Mouse (Mus musculus): Measurements from ENCODE around the gene Bptf. TPM values are rescaled to one million over a fixed set of nuclear protein-coding genes. Genes with fewer than 3 reads are reported as not detected.
A peak's percentile ranks its signal among the peaks of the same experiment; 100 is the strongest.

The Bptf gene
- polyA plus RNA-seq, 1 experiment from 2014 or later, result 32.1 TPM

- no peaks in the 10 kb centered on the region for H3K27me3 ChIP-seq (ENCODE audit: control insufficient read depth, insufficient read depth, low read length)
- H3K36me3 ChIP-seq (replicated peaks; ENCODE audit: control insufficient read depth, insufficient read depth, low read depth, low read length), result no peaks in the 10 kb centered on the region
- no peaks in the 10 kb centered on the region for H3K9me3 ChIP-seq (replicated peaks; ENCODE audit: control insufficient read depth, low read length)
- H3K27ac ChIP-seq (replicated peaks; ENCODE audit: low read depth, low read length), result peak overlapping the region; percentile 88
- peak; percentile 88 for ATAC-seq (replicated peaks; ENCODE audit: insufficient number of reproducible peaks, low FRiP score, low TSS enrichment, low read depth)
- peak overlapping the region; percentile 82 for H3K9ac ChIP-seq (replicated peaks; ENCODE audit: low read length)
- WGBS, result under 1% methylated on average over 37 of the region's 37 CpGs
- H3K4me2 ChIP-seq (ENCODE audit: low read depth, low read length), result peak overlapping the region; percentile 51
- peak overlapping the region; percentile 55 for H3K4me3 ChIP-seq (ENCODE audit: low read depth, low read length)
- H3K4me1 ChIP-seq (ENCODE audit: control insufficient read depth, insufficient read depth, low read length), result no peaks in the 10 kb centered on the region
- DNase-seq (ENCODE audit: low spot score), result peak; percentile 97
Observed at GRCm38 (mm10) chr11:107012324-107013017, 119.5 kb downstream of the Bptf start.

GRCm38 (mm10) chr11:107011669-107012323, 120.1 kb downstream of the Bptf start:
- ATAC-seq (replicated peaks; ENCODE audit: insufficient number of reproducible peaks, low FRiP score, low TSS enrichment, low read depth) (no peak), DNase-seq (ENCODE audit: low spot score) (no peak)
- peak overlapping the region; percentile 88 for H3K27ac ChIP-seq (replicated peaks; ENCODE audit: low read depth, low read length)

GRCm38 (mm10) chr11:107011171-107011570, 120.8 kb downstream of the Bptf start:
- 76% methylated on average over 7 of the region's 7 CpGs for WGBS
- Histone ChIP-seq H3K27ac (replicated peaks; ENCODE audit: low read depth, low read length) (no peak overlapping the region), H3K4me2 (ENCODE audit: low read depth, low read length) (no peak overlapping the region), H3K9me3 (replicated peaks; ENCODE audit: control insufficient read depth, low read length) (no peaks in the 10 kb centered on the region), H3K4me1 (ENCODE audit: control insufficient read depth, insufficient read depth, low read length) (no peaks in the 10 kb centered on the region), H3K4me3 (ENCODE audit: low read depth, low read length) (no peak overlapping the region), H3K9ac (replicated peaks; ENCODE audit: low read length) (no peak overlapping the region), H3K36me3 (replicated peaks; ENCODE audit: control insufficient read depth, insufficient read depth, low read depth, low read length) (no peaks in the 10 kb centered on the region), H3K27me3 (ENCODE audit: control insufficient read depth, insufficient read depth, low read length) (no peaks in the 10 kb centered on the region)
- DNase-seq (ENCODE audit: low spot score), result no peak
- no peak for ATAC-seq (replicated peaks; ENCODE audit: insufficient number of reproducible peaks, low FRiP score, low TSS enrichment, low read depth)

More at GRCm38 (mm10) chr11:107011669-107012323, 120.1 kb downstream of the Bptf start:
- 38% methylated on average over 18 of the region's 18 CpGs for WGBS
- no peaks in the 10 kb centered on the region for H3K36me3 ChIP-seq (replicated peaks; ENCODE audit: control insufficient read depth, insufficient read depth, low read depth, low read length)
- no peaks in the 10 kb centered on the region for H3K4me1 ChIP-seq (ENCODE audit: control insufficient read depth, insufficient read depth, low read length)
- H3K4me3 ChIP-seq (ENCODE audit: low read depth, low read length), result peak overlapping the region; percentile 55
- H3K9ac ChIP-seq (replicated peaks; ENCODE audit: low read length), result peak overlapping the region; percentile 82
- peak overlapping the region; percentile 51 for H3K4me2 ChIP-seq (ENCODE audit: low read depth, low read length)
- no peaks in the 10 kb centered on the region for H3K27me3 ChIP-seq (ENCODE audit: control insufficient read depth, insufficient read depth, low read length)
- no peaks in the 10 kb centered on the region for H3K9me3 ChIP-seq (replicated peaks; ENCODE audit: control insufficient read depth, low read length)

- DNase-seq (ENCODE audit: low spot score), result no peak
- no peak for ATAC-seq (replicated peaks; ENCODE audit: insufficient number of reproducible peaks, low FRiP score, low TSS enrichment, low read depth)
- H3K4me1 ChIP-seq (ENCODE audit: control insufficient read depth, insufficient read depth, low read length), result no peaks in the 10 kb centered on the region
- H3K27ac ChIP-seq (replicated peaks; ENCODE audit: low read depth, low read length), result no peak overlapping the region
- H3K9ac ChIP-seq (replicated peaks; ENCODE audit: low read length), result no peak overlapping the region
- no peak overlapping the region for H3K4me3 ChIP-seq (ENCODE audit: low read depth, low read length)
- H3K4me2 ChIP-seq (ENCODE audit: low read depth, low read length), result no peak overlapping the region
- no peaks in the 10 kb centered on the region for H3K9me3 ChIP-seq (replicated peaks; ENCODE audit: control insufficient read depth, low read length)
- H3K36me3 ChIP-seq (replicated peaks; ENCODE audit: control insufficient read depth, insufficient read depth, low read depth, low read length), result no peaks in the 10 kb centered on the region
- no peaks in the 10 kb centered on the region for H3K27me3 ChIP-seq (ENCODE audit: control insufficient read depth, insufficient read depth, low read length)
- 95% methylated on average over 3 of the region's 3 CpGs for WGBS
Observed at GRCm38 (mm10) chr11:107010447-107010846, 121.5 kb downstream of the Bptf start.

GRCm38 (mm10) chr11:107005538-107005937, 126.4 kb downstream of the Bptf start:
- no peaks in the 10 kb centered on the region for H3K9me3 ChIP-seq (replicated peaks; ENCODE audit: control insufficient read depth, low read length)
- H3K27me3 ChIP-seq (ENCODE audit: control insufficient read depth, insufficient read depth, low read length), result no peaks in the 10 kb centered on the region
- no peak overlapping the region for H3K4me2 ChIP-seq (ENCODE audit: low read depth, low read length)
- no peak overlapping the region for H3K27ac ChIP-seq (replicated peaks; ENCODE audit: low read depth, low read length)
- H3K36me3 ChIP-seq (replicated peaks; ENCODE audit: control insufficient read depth, insufficient read depth, low read depth, low read length), result no peaks in the 10 kb centered on the region
- 91% methylated on average over 1 of the region's 1 CpGs for WGBS
- no peak overlapping the region for H3K4me3 ChIP-seq (ENCODE audit: low read depth, low read length)
- no peak overlapping the region for H3K9ac ChIP-seq (replicated peaks; ENCODE audit: low read length)
- no peak for ATAC-seq (replicated peaks; ENCODE audit: insufficient number of reproducible peaks, low FRiP score, low TSS enrichment, low read depth)
- no peak for DNase-seq (ENCODE audit: low spot score)
- no peaks in the 10 kb centered on the region for H3K4me1 ChIP-seq (ENCODE audit: control insufficient read depth, insufficient read depth, low read length)

GRCm38 (mm10) chr11:107001760-107002675, 129.9 kb downstream of the Bptf start:
- peak; percentile 78 for DNase-seq (ENCODE audit: low spot score)
- H3K27me3 ChIP-seq (ENCODE audit: control insufficient read depth, insufficient read depth, low read length), result no peaks in the 10 kb centered on the region

GRCm38 (mm10) chr11:106999949-107000513, 131.9 kb downstream of the Bptf start:
- Histone ChIP-seq H3K27me3 (ENCODE audit: control insufficient read depth, insufficient read depth, low read length) (no peaks in the 10 kb centered on the region), H3K27ac (replicated peaks; ENCODE audit: low read depth, low read length) (0 out of 2 replicates have a peak overlapping the region, but pooled peaks have one; percentile 52), H3K9me3 (replicated peaks; ENCODE audit: control insufficient read depth, low read length) (no peaks in the 10 kb centered on the region), H3K4me2 (ENCODE audit: low read depth, low read length) (peak overlapping the region; percentile 45), H3K4me3 (ENCODE audit: low read depth, low read length) (peak overlapping the region; percentile 23; the same call in 1 of the 2 replicates), H3K36me3 (replicated peaks; ENCODE audit: control insufficient read depth, insufficient read depth, low read depth, low read length) (peaks cover 2% of the 10 kb centered on the region), H3K9ac (replicated peaks; ENCODE audit: low read length) (peak overlapping the region; percentile 65), H3K4me1 (ENCODE audit: control insufficient read depth, insufficient read depth, low read length) (no peaks in the 10 kb centered on the region; the same call in 1 of the 2 replicates)
- ATAC-seq (replicated peaks; ENCODE audit: insufficient number of reproducible peaks, low FRiP score, low TSS enrichment, low read depth) (no peak), DNase-seq (ENCODE audit: low spot score) (no peak)
- 85% methylated on average over 9 of the region's 9 CpGs for WGBS

More at GRCm38 (mm10) chr11:107001760-107002675, 129.9 kb downstream of the Bptf start:
- Histone ChIP-seq H3K27ac (replicated peaks; ENCODE audit: low read depth, low read length) (peak overlapping the region; percentile 16; the same call in 1 of the 2 replicates), H3K4me1 (ENCODE audit: control insufficient read depth, insufficient read depth, low read length) (no peaks in the 10 kb centered on the region; the same call in 1 of the 2 replicates), H3K36me3 (replicated peaks; ENCODE audit: control insufficient read depth, insufficient read depth, low read depth, low read length) (no peaks in the 10 kb centered on the region), H3K9ac (replicated peaks; ENCODE audit: low read length) (no peak overlapping the region), H3K4me2 (ENCODE audit: low read depth, low read length) (no peak overlapping the region), H3K4me3 (ENCODE audit: low read depth, low read length) (no peak overlapping the region), H3K9me3 (replicated peaks; ENCODE audit: control insufficient read depth, low read length) (no peaks in the 10 kb centered on the region)
- ATAC-seq (replicated peaks; ENCODE audit: insufficient number of reproducible peaks, low FRiP score, low TSS enrichment, low read depth), result 0 out of 2 replicates have a peak, but pooled peaks have one; percentile 29
- 53% methylated on average over 7 of the region's 8 CpGs for WGBS
